Mouse (Mus musculus): Measurements from ENCODE around the gene Olfr95. TPM values are rescaled to one million over a fixed set of nuclear protein-coding genes. Genes with fewer than 3 reads are reported as not detected.
A peak's percentile ranks its signal among the peaks of the same experiment; 100 is the strongest.
"Not testable (repeated sequence)": the region's sequence is repeated elsewhere in the genome, so short reads cannot be mapped to it uniquely, and the experiment has no call there.

Gene Olfr95
- not detected in 2 replicates for total RNA-seq (2014; fragmentation: Nextera tagmentation)
- total RNA-seq (2017), result under 0.01 and 0.05 TPM in 2 replicates
- not detected in 2 replicates for polyA plus RNA-seq (2012)

- Histone ChIP-seq H3K4me3 (ENCODE audit: low read depth, low read length) (no peak within 1 kb of the TSS), H3K4me1 (ENCODE audit: insufficient read depth, low read depth, low read length) (no peaks in the 10 kb centered on the region), H3K27me3 (ENCODE audit: insufficient read depth, low read length) (no peaks in the 10 kb centered on the region), H3K36me3 (replicated peaks) (no peaks in the 10 kb centered on the region), H3K9me3 (replicated peaks) (no peaks in the 10 kb centered on the region)
- TF ChIP-seq GATA1 (IDR thresholded peaks at IDR 0.05; ENCODE audit: borderline replicate concordance, low read length), result no peak
- no peak for TF ChIP-seq TAL1 (conservative IDR thresholded peaks at IDR 0.05; ENCODE audit: low read depth, low read length)
- no peak for TF ChIP-seq CTCF (IDR thresholded peaks at IDR 0.05; ENCODE audit: low read depth, low read length)
- TF ChIP-seq POLR2AphosphoS5 (IDR thresholded peaks at IDR 0.05; ENCODE audit: insufficient replicate concordance, low read depth, low read length), result no peak
- no peak for TF ChIP-seq GATA2 (IDR thresholded peaks at IDR 0.05; ENCODE audit: borderline replicate concordance, low read depth, low read length)
- ATAC-seq (ENCODE audit: extremely low read depth, insufficient number of reproducible peaks, low FRiP score, poor library complexity, severe bottlenecking), result no peak
- DNase-seq (ENCODE audit: low spot score), result no peak
These were observed at the start of gene Olfr95 for GRCm38 (mm10) chr17:37213018-37213417. Olfr95 (minus strand) TSS chr17:37213118.

- H3K9me3 ChIP-seq (replicated peaks), result no peaks in the 10 kb centered on the region
- no peaks in the 10 kb centered on the region for H3K27me3 ChIP-seq (ENCODE audit: insufficient read depth, low read length)
- TF ChIP-seq GATA2 (IDR thresholded peaks at IDR 0.05; ENCODE audit: borderline replicate concordance, low read depth, low read length), result no peak
- TF ChIP-seq POLR2AphosphoS5 (IDR thresholded peaks at IDR 0.05; ENCODE audit: insufficient replicate concordance, low read depth, low read length), result no peak
- TF ChIP-seq CTCF (IDR thresholded peaks at IDR 0.05; ENCODE audit: low read depth, low read length), result no peak
- no peak for TF ChIP-seq TAL1 (conservative IDR thresholded peaks at IDR 0.05; ENCODE audit: low read depth, low read length)
- no peak for TF ChIP-seq GATA1 (IDR thresholded peaks at IDR 0.05; ENCODE audit: borderline replicate concordance, low read length)
- H3K4me1 ChIP-seq (ENCODE audit: insufficient read depth, low read depth, low read length), result no peaks in the 10 kb centered on the region
- ATAC-seq (ENCODE audit: extremely low read depth, insufficient number of reproducible peaks, low FRiP score, poor library complexity, severe bottlenecking) (no peak), DNase-seq (ENCODE audit: low spot score) (no peak)
- H3K4me3 ChIP-seq (ENCODE audit: low read depth, low read length), result no peak overlapping the region
- no peaks in the 10 kb centered on the region for H3K36me3 ChIP-seq (replicated peaks)
These were observed 37.6 kb upstream of the Olfr95 start for GRCm38 (mm10) chr17:37250544-37250943.

DNA sequence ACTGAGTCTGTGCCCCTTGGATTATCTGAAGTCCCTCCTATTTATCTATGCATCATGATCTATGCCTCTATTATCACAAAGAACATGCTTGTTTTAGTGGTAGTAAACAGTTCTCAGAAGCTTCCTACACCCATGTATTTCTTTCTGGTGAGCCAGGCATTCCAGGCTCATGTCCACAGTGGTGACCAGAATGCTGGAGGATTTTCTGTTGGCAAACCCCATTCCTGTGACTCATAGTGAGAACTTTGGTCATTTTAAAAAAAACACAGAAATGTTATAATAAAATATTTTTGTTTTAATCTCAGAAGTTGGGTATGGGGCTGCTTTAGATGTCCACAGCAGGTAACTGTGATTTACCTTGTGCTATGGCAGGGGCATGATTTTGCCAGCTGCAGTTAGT lies 36.5 kb upstream of the Olfr95 start:
- ATAC-seq (ENCODE audit: extremely low read depth, insufficient number of reproducible peaks, low FRiP score, poor library complexity, severe bottlenecking), result no peak

GRCm38 (mm10) chr17:37246715-37247114 lies 33.8 kb upstream of the Olfr95 start:
- Histone ChIP-seq H3K27me3 (ENCODE audit: insufficient read depth, low read length) (no peaks in the 10 kb centered on the region), H3K4me3 (ENCODE audit: low read depth, low read length) (no peak overlapping the region), H3K36me3 (replicated peaks) (no peaks in the 10 kb centered on the region), H3K9me3 (replicated peaks) (no peaks in the 10 kb centered on the region), H3K4me1 (ENCODE audit: insufficient read depth, low read depth, low read length) (no peaks in the 10 kb centered on the region)
- ATAC-seq (ENCODE audit: extremely low read depth, insufficient number of reproducible peaks, low FRiP score, poor library complexity, severe bottlenecking), result peak; percentile 40; the same call in 1 of the 2 replicates
- TF ChIP-seq POLR2AphosphoS5 (IDR thresholded peaks at IDR 0.05; ENCODE audit: insufficient replicate concordance, low read depth, low read length) (no peak), TAL1 (conservative IDR thresholded peaks at IDR 0.05; ENCODE audit: low read depth, low read length) (no peak), GATA1 (IDR thresholded peaks at IDR 0.05; ENCODE audit: borderline replicate concordance, low read length) (no peak), GATA2 (IDR thresholded peaks at IDR 0.05; ENCODE audit: borderline replicate concordance, low read depth, low read length) (no peak), CTCF (IDR thresholded peaks at IDR 0.05; ENCODE audit: low read depth, low read length) (no peak)
- DNase-seq (ENCODE audit: low spot score), result no peak

More for the DNA sequence above, 36.5 kb upstream of the Olfr95 start:
- H3K4me1 ChIP-seq (ENCODE audit: insufficient read depth, low read depth, low read length), result no peaks in the 10 kb centered on the region
- no peak for DNase-seq (ENCODE audit: low spot score)
- H3K36me3 ChIP-seq (replicated peaks), result no peaks in the 10 kb centered on the region
- TF ChIP-seq POLR2AphosphoS5 (IDR thresholded peaks at IDR 0.05; ENCODE audit: insufficient replicate concordance, low read depth, low read length), result no peak
- TF ChIP-seq GATA2 (IDR thresholded peaks at IDR 0.05; ENCODE audit: borderline replicate concordance, low read depth, low read length), result no peak
- no peak overlapping the region for H3K4me3 ChIP-seq (ENCODE audit: low read depth, low read length)
- no peaks in the 10 kb centered on the region for H3K27me3 ChIP-seq (ENCODE audit: insufficient read depth, low read length)
- no peaks in the 10 kb centered on the region for H3K9me3 ChIP-seq (replicated peaks)

GRCm38 (mm10) chr17:37242198-37242597 lies 29.3 kb upstream of the Olfr95 start:
- ATAC-seq (ENCODE audit: extremely low read depth, insufficient number of reproducible peaks, low FRiP score, poor library complexity, severe bottlenecking), result no peak

GRCm38 (mm10) chr17:37237230-37237629 lies 24.3 kb upstream of the Olfr95 start, which contains the start of gene Olfr97:
Olfr97 (minus strand) TSS chr17:37237330.
- H3K27me3 ChIP-seq (ENCODE audit: insufficient read depth, low read length); DNase-seq (ENCODE audit: low spot score); H3K9me3 ChIP-seq (replicated peaks); H3K36me3 ChIP-seq (replicated peaks); ATAC-seq (ENCODE audit: extremely low read depth, insufficient number of reproducible peaks, low FRiP score, poor library complexity, severe bottlenecking); H3K4me1 ChIP-seq (ENCODE audit: insufficient read depth, low read depth, low read length); H3K4me3 ChIP-seq (ENCODE audit: low read depth, low read length): not testable (repeated sequence)

More at GRCm38 (mm10) chr17:37242198-37242597, 29.3 kb upstream of the Olfr95 start:
- H3K36me3 ChIP-seq (replicated peaks), result no peaks in the 10 kb centered on the region
- no peak for DNase-seq (ENCODE audit: low spot score)
- H3K4me1 ChIP-seq (ENCODE audit: insufficient read depth, low read depth, low read length), result no peaks in the 10 kb centered on the region
- H3K27me3 ChIP-seq (ENCODE audit: insufficient read depth, low read length), result no peaks in the 10 kb centered on the region
- TF ChIP-seq GATA1 (IDR thresholded peaks at IDR 0.05; ENCODE audit: borderline replicate concordance, low read length), result no peak
- H3K9me3 ChIP-seq (replicated peaks), result no peaks in the 10 kb centered on the region
- no peak overlapping the region for H3K4me3 ChIP-seq (ENCODE audit: low read depth, low read length)

- ATAC-seq (ENCODE audit: extremely low read depth, insufficient number of reproducible peaks, low FRiP score, poor library complexity, severe bottlenecking) (no peak), DNase-seq (ENCODE audit: low spot score) (no peak)
- Histone ChIP-seq H3K4me1 (ENCODE audit: insufficient read depth, low read depth, low read length) (no peaks in the 10 kb centered on the region), H3K27me3 (ENCODE audit: insufficient read depth, low read length) (no peaks in the 10 kb centered on the region), H3K9me3 (replicated peaks) (no peaks in the 10 kb centered on the region), H3K4me3 (ENCODE audit: low read depth, low read length) (no peak overlapping the region), H3K36me3 (replicated peaks) (no peaks in the 10 kb centered on the region)
- TF ChIP-seq GATA1 (IDR thresholded peaks at IDR 0.05; ENCODE audit: borderline replicate concordance, low read length) (no peak), GATA2 (IDR thresholded peaks at IDR 0.05; ENCODE audit: borderline replicate concordance, low read depth, low read length) (no peak), TAL1 (conservative IDR thresholded peaks at IDR 0.05; ENCODE audit: low read depth, low read length) (no peak), CTCF (IDR thresholded peaks at IDR 0.05; ENCODE audit: low read depth, low read length) (no peak), POLR2AphosphoS5 (IDR thresholded peaks at IDR 0.05; ENCODE audit: insufficient replicate concordance, low read depth, low read length) (no peak)
These were observed 9.0 kb upstream of the Olfr95 start for GRCm38 (mm10) chr17:37221879-37222278.

All from G1E (cell line).